10 mouse cellular contexts compared by ENCODE assay signal in genomic region chr3:87560156-87560555, GRCm38 (mm10). TPM values are rescaled to one million over a fixed set of nuclear protein-coding genes. Genes with fewer than 3 reads are reported as not detected.
DNase-seq lines count a peak whose midpoint lies in the region; ATAC-seq and TF ChIP-seq lines count a peak whose summit lies in the region.
"Had no signal": no experiment of that assay in that cellular context is flagged by ENCODE, and none has a peak within 500 bp of the region (broad histone marks: within the 10 kb centered on the region; RNA-seq: fewer than 3 reads in every experiment).

No protein-coding gene starts in this region.

- no peak overlapping the region for H3K9ac ChIP-seq in kidney, embryonic 16.5 days (replicated peaks; ENCODE audit: low read length)
- no peak overlapping the region for H3K9ac ChIP-seq in midbrain, postnatal 0 days (replicated peaks; ENCODE audit: low read length, poor library complexity, severe bottlenecking)
- no peak overlapping the region for H3K9ac ChIP-seq in midbrain, embryonic 13.5 days (replicated peaks)
- H3K9ac ChIP-seq: neural tube, embryonic 12.5 days had no signal

- no peak for ATAC-seq in CD4-positive, CD25-positive, alpha-beta regulatory T cell, adult 4 months
- ATAC-seq in kidney, embryonic 16.5 days (ENCODE audit: low FRiP score, low TSS enrichment) = no peak
- no peak for ATAC-seq in midbrain, postnatal 0 days (ENCODE audit: low FRiP score)
- ATAC-seq in midbrain, embryonic 13.5 days = no peak

- no peak overlapping the region for H3K27ac ChIP-seq in kidney, embryonic 16.5 days (ENCODE audit: low read length)
- no peak overlapping the region for H3K27ac ChIP-seq in midbrain, postnatal 0 days (ENCODE audit: low read depth, low read length)
- no peak overlapping the region for H3K27ac ChIP-seq in midbrain, embryonic 13.5 days
- no peak overlapping the region for H3K27ac ChIP-seq in limb, embryonic 10.5 days
- H3K27ac ChIP-seq: neural tube, embryonic 12.5 days had no signal

- H3K4me2 ChIP-seq in kidney, embryonic 16.5 days (replicated peaks; ENCODE audit: low read depth, low read length) = no peak overlapping the region
- no peak overlapping the region for H3K4me2 ChIP-seq in midbrain, postnatal 0 days (ENCODE audit: low read depth, low read length, poor library complexity, severe bottlenecking)
- H3K4me2 ChIP-seq in midbrain, embryonic 13.5 days (replicated peaks) = no peak overlapping the region
- H3K4me2 ChIP-seq: neural tube, embryonic 12.5 days had no signal

- no peaks in the 10 kb centered on the region for H3K36me3 ChIP-seq in kidney, embryonic 16.5 days (ENCODE audit: insufficient read depth, low read length)
- no peaks in the 10 kb centered on the region for H3K36me3 ChIP-seq in midbrain, postnatal 0 days (ENCODE audit: insufficient read depth, low read length)
- H3K36me3 ChIP-seq in midbrain, embryonic 13.5 days = no peaks in the 10 kb centered on the region
- H3K36me3 ChIP-seq in limb, embryonic 10.5 days = no peaks in the 10 kb centered on the region
- H3K36me3 ChIP-seq: neural tube, embryonic 12.5 days had no signal

- peak; percentile 20 for DNase-seq in CD4-positive, CD25-positive, alpha-beta regulatory T cell, adult 2 months (ENCODE audit: low read depth, low spot score)
- peak; percentile 15 for DNase-seq in kidney, adult 18-20 months
- no peak for DNase-seq in midbrain, postnatal 0 days (ENCODE audit: low spot score)
- no peak for DNase-seq in brain, embryonic 14.5 days (ENCODE audit: low read depth)
- no peak for DNase-seq in limb, embryonic 10.5 days (ENCODE audit: low spot score)

- H3K4me3 ChIP-seq in kidney, embryonic 16.5 days (ENCODE audit: low read length) = no peak overlapping the region
- H3K4me3 ChIP-seq in midbrain, postnatal 0 days (ENCODE audit: low read depth, low read length) = no peak overlapping the region
- H3K4me3 ChIP-seq in midbrain, embryonic 13.5 days (replicated peaks) = no peak overlapping the region
- no peak overlapping the region for H3K4me3 ChIP-seq in limb, embryonic 10.5 days
- H3K4me3 ChIP-seq: erythroblast, embryonic 14.5 days; neural tube, embryonic 12.5 days had no signal

- peak; percentile 17; the same call in 1 of the 2 replicates for TF ChIP-seq CTCF in midbrain, postnatal 0 days (IDR thresholded peaks at IDR 0.05)
- TF ChIP-seq CTCF in brain, embryonic 14.5 days (IDR thresholded peaks at IDR 0.05; ENCODE audit: borderline replicate concordance, extremely low read depth, insufficient read depth, insufficient read length) = peak; percentile 10; the same call in 1 of the 2 replicates

- no peaks in the 10 kb centered on the region for H3K27me3 ChIP-seq in kidney, embryonic 16.5 days (ENCODE audit: insufficient read depth, low read length)
- H3K27me3 ChIP-seq in midbrain, postnatal 0 days (ENCODE audit: insufficient read depth, low read length) = no peaks in the 10 kb centered on the region
- H3K27me3 ChIP-seq in midbrain, embryonic 13.5 days = no peaks in the 10 kb centered on the region
- no peaks in the 10 kb centered on the region for H3K27me3 ChIP-seq in limb, embryonic 10.5 days (ENCODE audit: low read depth, poor library complexity, severe bottlenecking)
- H3K27me3 ChIP-seq: neural tube, embryonic 12.5 days had no signal

- no peaks in the 10 kb centered on the region for H3K9me3 ChIP-seq in kidney, embryonic 16.5 days (ENCODE audit: low read length)
- no peaks in the 10 kb centered on the region for H3K9me3 ChIP-seq in midbrain, postnatal 0 days (ENCODE audit: low read length)
- H3K9me3 ChIP-seq in midbrain, embryonic 13.5 days = no peaks in the 10 kb centered on the region
- no peaks in the 10 kb centered on the region for H3K9me3 ChIP-seq in limb, embryonic 10.5 days (replicated peaks)
- H3K9me3 ChIP-seq: neural tube, embryonic 12.5 days had no signal

- 48% methylated on average over 3 of the region's 3 CpGs for WGBS in kidney, embryonic 16.5 days
- WGBS in midbrain, postnatal 0 days = 60% methylated on average over 3 of the region's 3 CpGs
- 53% methylated on average over 3 of the region's 3 CpGs for WGBS in midbrain, embryonic 13.5 days
- WGBS in limb, embryonic 10.5 days = 74% methylated on average over 3 of the region's 3 CpGs

- no peak for TF ChIP-seq POLR2A in brain, embryonic 14.5 days (IDR thresholded peaks at IDR 0.05; ENCODE audit: borderline replicate concordance, extremely low read depth, insufficient read depth, insufficient read length, poor library complexity, severe bottlenecking)

- no peaks in the 10 kb centered on the region for H3K4me1 ChIP-seq in kidney, embryonic 16.5 days (ENCODE audit: insufficient read depth, low read length)
- no peaks in the 10 kb centered on the region for H3K4me1 ChIP-seq in midbrain, postnatal 0 days (ENCODE audit: insufficient read depth, low read length)
- peaks cover under 1% of the 10 kb centered on the region for H3K4me1 ChIP-seq in midbrain, embryonic 13.5 days (replicated peaks)
- no peaks in the 10 kb centered on the region for H3K4me1 ChIP-seq in limb, embryonic 10.5 days

RNA-seq across cellular contexts. Expression of gene Etv3, which starts 34.9 kb away (rescaled TPM):
- 10 to 100 TPM; 24.6 to 37.8 TPM for polyA plus RNA-seq in CD4-positive, CD25-positive, alpha-beta regulatory T cell, adult 4 months (2017; shearing (Covaris generic))
- 14.4 and 15.6 TPM in 2 replicates for polyA plus RNA-seq in kidney, embryonic 16.5 days (2015; fragmentation: Nextera tagmentation; extraction: Ambion mirVana)
- total RNA-seq in midbrain, postnatal 0 days (2014; rRNA removed) = 9.8 and 13.6 TPM in 2 replicates
- 5.9 and 7.9 TPM in 2 replicates for polyA plus RNA-seq in midbrain, postnatal 0 days (2015; fragmentation: Nextera tagmentation; extraction: Ambion mirVana)
- polyA plus RNA-seq in midbrain, embryonic 13.5 days (2015; fragmentation: Nextera tagmentation; extraction: Ambion mirVana) = 11.5 and 12.9 TPM in 2 replicates
- polyA plus RNA-seq in brain, embryonic 14.5 days (2012; rRNA removed) = 11.6 and 12.0 TPM in 2 replicates
- polyA plus RNA-seq in limb, embryonic 10.5 days (2016; fragmentation: Nextera tagmentation; extraction: Ambion mirVana) = 12.1 and 13.9 TPM in 2 replicates

RNA-seq across cellular contexts. Expression of gene Arhgef11, which starts 57.2 kb away (rescaled TPM):
- 1 to 10 TPM; 3.4 to 4.0 TPM for polyA plus RNA-seq in CD4-positive, CD25-positive, alpha-beta regulatory T cell, adult 4 months (2017; shearing (Covaris generic))
- 17.3 and 18.1 TPM in 2 replicates for polyA plus RNA-seq in kidney, embryonic 16.5 days (2015; fragmentation: Nextera tagmentation; extraction: Ambion mirVana)
- total RNA-seq in midbrain, postnatal 0 days (2014; rRNA removed) = 60.1 and 67.5 TPM in 2 replicates
- polyA plus RNA-seq in midbrain, postnatal 0 days (2015; fragmentation: Nextera tagmentation; extraction: Ambion mirVana) = 15.0 and 16.4 TPM in 2 replicates
- 24.6 and 27.0 TPM in 2 replicates for polyA plus RNA-seq in midbrain, embryonic 13.5 days (2015; fragmentation: Nextera tagmentation; extraction: Ambion mirVana)
- 40.4 and 44.5 TPM in 2 replicates for polyA plus RNA-seq in brain, embryonic 14.5 days (2012; rRNA removed)
- polyA plus RNA-seq in limb, embryonic 10.5 days (2016; fragmentation: Nextera tagmentation; extraction: Ambion mirVana) = 14.3 and 19.5 TPM in 2 replicates

Comparison
In these comparisons a context has a peak if more than half of its experiments do, and no peak if none do; other contexts are left out.
1. DNase-seq: peak in CD4-positive, CD25-positive, alpha-beta regulatory T cell, adult 2 months (single experiment) and kidney, adult 18-20 months (single experiment); none in midbrain, postnatal 0 days (single experiment), brain, embryonic 14.5 days (single experiment) and limb, embryonic 10.5 days (single experiment).